ENCODE assay signal across 30 mouse cellular contexts in genomic region chr13:59645491-59645890, GRCm38 (mm10). TPM values are rescaled to one million over a fixed set of nuclear protein-coding genes. Genes with fewer than 3 reads are reported as not detected.
"Had no signal": no experiment of that assay in that cellular context is flagged by ENCODE, and none has a peak within 500 bp of the region (broad histone marks: within the 10 kb centered on the region; RNA-seq: fewer than 3 reads in every experiment).

No protein-coding gene starts in this region.

- H3K9ac ChIP-seq: midbrain, embryonic 12.5 days; midbrain, embryonic 15.5 days; neural tube, embryonic 12.5 days; neural tube, embryonic 15.5 days had no signal

- H3K4me3 ChIP-seq: layer of hippocampus, adult 2 months; limb, embryonic 10.5 days; limb, embryonic 13.5 days; midbrain, embryonic 12.5 days; midbrain, embryonic 15.5 days; neural tube, embryonic 12.5 days; neural tube, embryonic 15.5 days had no signal

- H3K36me3 ChIP-seq: midbrain, embryonic 15.5 days had no signal

- H3K27me3 ChIP-seq: limb, embryonic 13.5 days; midbrain, embryonic 12.5 days; midbrain, embryonic 15.5 days; neural tube, embryonic 12.5 days; neural tube, embryonic 15.5 days had no signal

- DNase-seq: kidney, adult 9 months; kidney, postnatal 25 days; layer of hippocampus, adult 9-11 months; lung, adult 2 months; lung, postnatal 14 days; right cerebral cortex, adult 18-20 months; right cerebral cortex, postnatal 14 days; right cerebral cortex, postnatal 4 days; thymus, postnatal 36 days had no signal

- H3K9me3 ChIP-seq: limb, embryonic 10.5 days; limb, embryonic 13.5 days; midbrain, embryonic 12.5 days; midbrain, embryonic 15.5 days; neural tube, embryonic 12.5 days; neural tube, embryonic 15.5 days had no signal

- H3K27ac ChIP-seq: layer of hippocampus, adult 2 months; limb, embryonic 10.5 days; limb, embryonic 13.5 days; macrophage; midbrain, embryonic 12.5 days; midbrain, embryonic 15.5 days; neural tube, embryonic 12.5 days; neural tube, embryonic 15.5 days; stomach, postnatal 0 days had no signal

- H3K4me1 ChIP-seq: neural tube, embryonic 12.5 days; neural tube, embryonic 15.5 days had no signal

- ATAC-seq: midbrain, embryonic 15.5 days had no signal

- H3K4me2 ChIP-seq: limb, embryonic 13.5 days; midbrain, embryonic 12.5 days; midbrain, embryonic 15.5 days; neural tube, embryonic 12.5 days; neural tube, embryonic 15.5 days had no signal

RNA-seq across cellular contexts. Expression of gene 4921517D22Rik, which starts 48.4 kb away (rescaled TPM):
- total RNA-seq: layer of hippocampus, adult 2 months; layer of hippocampus, postnatal 25 days; left cerebral cortex, adult 18-20 months; left cerebral cortex, postnatal 25 days; liver, adult 2 months; megakaryocyte, adult 5-6 weeks had no signal
- polyA plus RNA-seq: kidney, embryonic 16.5 days; large intestine, adult 2 months; limb, embryonic 10.5 days; limb, embryonic 13.5 days; liver, adult 2 months; liver, embryonic 16.5 days; lung, adult 2 months; lung, embryonic 16.5 days; macrophage; midbrain, embryonic 12.5 days; midbrain, embryonic 15.5 days; neural tube, embryonic 12.5 days; neural tube, embryonic 15.5 days; stomach, embryonic 14.5 days; stomach, postnatal 0 days; thymus, postnatal 0 days; urinary bladder, adult 2 months had no signal
